9 mouse cellular contexts compared by ENCODE assay signal in genomic region chr3:149705724-149706123, GRCm38 (mm10).
DNase-seq lines count a peak whose midpoint lies in the region; ATAC-seq and TF ChIP-seq lines count a peak whose summit lies in the region.
"Had no signal": no experiment of that assay in that cellular context is flagged by ENCODE, and none has a peak within 500 bp of the region (broad histone marks: within the 10 kb centered on the region; RNA-seq: fewer than 3 reads in every experiment).

No protein-coding gene starts in this region.

- no peaks in the 10 kb centered on the region for H3K4me1 ChIP-seq in neural tube, embryonic 12.5 days
- H3K4me1 ChIP-seq: embryonic facial prominence, embryonic 13.5 days had no signal

- 69% methylated on average over 10 of the region's 10 CpGs for WGBS in neural tube, embryonic 12.5 days

- no peaks in the 10 kb centered on the region for H3K27me3 ChIP-seq in neural tube, embryonic 12.5 days (replicated peaks)
- H3K27me3 ChIP-seq: embryonic facial prominence, embryonic 13.5 days had no signal

- H3K36me3 ChIP-seq in neural tube, embryonic 12.5 days: no peaks in the 10 kb centered on the region
- H3K36me3 ChIP-seq: embryonic facial prominence, embryonic 13.5 days had no signal

- intact Hi-C loops in gastrocnemius, adult 2 months (cut with DNase I): no loop called here

- peak; percentile 48; the same call in 1 of the 2 replicates for ATAC-seq in neural tube, embryonic 12.5 days (ENCODE audit: low FRiP score, low read depth)
- ATAC-seq in megakaryocyte-erythroid progenitor cell, adult 5-6 weeks (replicated peaks; ENCODE audit: low FRiP score, low TSS enrichment, poor library complexity, severe bottlenecking): no peak

- DNase-seq in gastrocnemius, adult 2 months: no peak
- no peak for DNase-seq in gastrocnemius, adult 18-20 months (ENCODE audit: low spot score)
- peak; percentile 73 for DNase-seq in brain, embryonic 14.5 days (ENCODE audit: low read depth)
- DNase-seq in kidney, postnatal 4 days: peak; percentile 22 to 39
- DNase-seq in thymus, postnatal 4 days: no peak
- no peak for DNase-seq in adrenal gland, postnatal 4 days (ENCODE audit: low spot score in 2 of 2)

- no peaks in the 10 kb centered on the region for H3K9me3 ChIP-seq in neural tube, embryonic 12.5 days
- H3K9me3 ChIP-seq: embryonic facial prominence, embryonic 13.5 days had no signal

- H3K4me2 ChIP-seq in neural tube, embryonic 12.5 days (replicated peaks): peak overlapping the region; percentile 28; the same call in 1 of the 2 replicates
- H3K4me2 ChIP-seq: embryonic facial prominence, embryonic 13.5 days had no signal

- H3K27ac ChIP-seq in gastrocnemius, adult 2 months: no peak overlapping the region
- H3K27ac ChIP-seq in neural tube, embryonic 12.5 days: no peak overlapping the region
- H3K27ac ChIP-seq: embryonic facial prominence, embryonic 13.5 days had no signal

- TF ChIP-seq POLR2A in brain, embryonic 14.5 days (IDR thresholded peaks at IDR 0.05; ENCODE audit: borderline replicate concordance, extremely low read depth, insufficient read depth, insufficient read length, poor library complexity, severe bottlenecking): no peak

- no peak for TF ChIP-seq CTCF in gastrocnemius, adult 2 months (IDR thresholded peaks at IDR 0.05)
- no peak for TF ChIP-seq CTCF in brain, embryonic 14.5 days (IDR thresholded peaks at IDR 0.05; ENCODE audit: borderline replicate concordance, extremely low read depth, insufficient read depth, insufficient read length)

- H3K9ac ChIP-seq in neural tube, embryonic 12.5 days: no peak overlapping the region
- H3K9ac ChIP-seq: embryonic facial prominence, embryonic 13.5 days had no signal

- H3K4me3 ChIP-seq in gastrocnemius, adult 2 months: peak overlapping the region; percentile 53
- H3K4me3 ChIP-seq in neural tube, embryonic 12.5 days: no peak overlapping the region
- H3K4me3 ChIP-seq: embryonic facial prominence, embryonic 13.5 days had no signal

Comparison
In these comparisons a context has a peak if more than half of its experiments do, and no peak if none do; other contexts are left out.
1. DNase-seq: peak in brain, embryonic 14.5 days (single experiment) and kidney, postnatal 4 days (2 of 2); none in gastrocnemius, adult 2 months (single experiment), gastrocnemius, adult 18-20 months (single experiment), thymus, postnatal 4 days (single experiment) and adrenal gland, postnatal 4 days (0 of 2).